Mouse (Mus musculus): ENCODE results near the gene Sptbn4. TPM values are rescaled to one million over a fixed set of nuclear protein-coding genes. Genes with fewer than 3 reads are reported as not detected.
A peak's percentile ranks its signal among the peaks of the same experiment; 100 is the strongest.

Sptbn4 gene
- polyA plus RNA-seq, 1 experiment from 2014 or later: 0.27 TPM

DNA sequence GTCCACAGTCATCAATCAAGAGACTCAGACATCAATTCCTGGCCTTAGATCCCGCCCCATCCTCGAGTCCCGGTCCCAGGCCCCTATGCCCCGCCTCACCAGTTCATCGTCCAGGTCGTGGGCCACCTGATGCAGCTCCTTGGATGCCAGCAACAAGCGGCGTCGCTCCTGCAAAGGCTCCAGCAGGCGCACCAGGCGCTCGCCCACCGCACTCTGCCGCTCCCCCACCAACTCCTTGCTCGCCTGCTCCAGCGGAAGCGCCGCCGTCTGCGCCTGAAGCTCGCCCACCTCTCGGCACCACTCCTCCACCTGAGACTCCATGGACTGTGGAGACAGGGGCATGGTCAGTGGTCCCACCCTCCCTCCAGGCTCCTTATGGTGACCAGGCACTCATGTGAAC is 72.2 kb downstream of the Sptbn4 start:
- Histone ChIP-seq H3K4me2 (replicated peaks) (peak overlapping the region; percentile 29), H3K9me3 (0 out of 2 replicates have a peak, but pooled peaks cover 2% of the 10 kb centered on the region), H3K9ac (no peak overlapping the region), H3K4me1 (peaks cover 8% of the 10 kb centered on the region; the same call in 1 of the 2 replicates), H3K36me3 (no peaks in the 10 kb centered on the region), H3K27me3 (peaks cover 80% of the 10 kb centered on the region), H3K4me3 (peak overlapping the region; percentile 16; the same call in 1 of the 2 replicates), H3K27ac (no peak overlapping the region)
- no peak for ATAC-seq (ENCODE audit: insufficient number of reproducible peaks, insufficient read depth, low FRiP score, low TSS enrichment)
- WGBS: 2% methylated on average over 22 of the region's 22 CpGs

GRCm38 (mm10) chr7:27371715-27372462 is 75.6 kb downstream of the Sptbn4 start:
- 5% methylated on average over 44 of the region's 44 CpGs for WGBS
- ATAC-seq (ENCODE audit: insufficient number of reproducible peaks, insufficient read depth, low FRiP score, low TSS enrichment): peak; percentile 32; the same call in 1 of the 2 replicates
- Histone ChIP-seq H3K27ac (no peak overlapping the region), H3K9me3 (peaks cover 7% of the 10 kb centered on the region; the same call in 1 of the 2 replicates), H3K4me1 (peaks cover 10% of the 10 kb centered on the region; the same call in 1 of the 2 replicates), H3K4me3 (peak overlapping the region; percentile 5; the same call in 1 of the 2 replicates), H3K36me3 (no peaks in the 10 kb centered on the region), H3K4me2 (replicated peaks) (peak overlapping the region; percentile 27), H3K27me3 (peaks cover 97% of the 10 kb centered on the region), H3K9ac (0 out of 2 replicates have a peak overlapping the region, but pooled peaks have one; percentile 17)

GRCm38 (mm10) chr7:27369111-27369510 is 78.4 kb downstream of the Sptbn4 start:
- WGBS: 85% methylated on average over 19 of the region's 19 CpGs
- no peak overlapping the region for H3K4me2 ChIP-seq (replicated peaks)
- peaks cover 99% of the 10 kb centered on the region for H3K27me3 ChIP-seq
- peaks cover 7% of the 10 kb centered on the region; the same call in 1 of the 2 replicates for H3K4me1 ChIP-seq
- ATAC-seq (ENCODE audit: insufficient number of reproducible peaks, insufficient read depth, low FRiP score, low TSS enrichment): no peak
- peaks cover 4% of the 10 kb centered on the region; the same call in 1 of the 2 replicates for H3K9me3 ChIP-seq
- H3K9ac ChIP-seq: no peak overlapping the region
- no peak overlapping the region for H3K4me3 ChIP-seq
- H3K27ac ChIP-seq: no peak overlapping the region
- no peaks in the 10 kb centered on the region for H3K36me3 ChIP-seq

DNA sequence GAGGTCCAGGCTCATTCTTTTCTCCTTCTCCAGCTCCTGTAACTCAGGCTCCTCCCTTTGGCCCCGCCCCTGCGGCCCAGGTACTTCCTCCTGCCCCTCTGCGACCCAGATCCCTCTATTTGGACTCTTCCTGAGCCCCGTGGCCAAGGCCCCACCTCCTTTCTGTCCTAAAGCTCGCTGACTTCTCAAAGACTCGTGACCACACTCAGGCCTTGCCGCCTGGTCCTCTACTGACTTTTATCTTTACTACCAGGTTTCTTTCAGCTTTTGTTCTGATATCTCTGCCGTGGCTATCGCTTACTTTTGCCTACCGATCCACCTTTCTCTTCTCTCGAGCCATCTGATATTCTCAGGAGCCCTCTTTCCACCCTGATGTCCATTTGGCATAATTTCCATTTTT is 79.5 kb downstream of the Sptbn4 start:
- Histone ChIP-seq H3K9ac (no peak overlapping the region), H3K27me3 (peaks cover 99% of the 10 kb centered on the region), H3K4me1 (peaks cover 7% of the 10 kb centered on the region; the same call in 1 of the 2 replicates), H3K9me3 (peaks cover 4% of the 10 kb centered on the region; the same call in 1 of the 2 replicates), H3K36me3 (no peaks in the 10 kb centered on the region), H3K27ac (no peak overlapping the region), H3K4me2 (replicated peaks) (peak overlapping the region; percentile 36), H3K4me3 (peak overlapping the region; percentile 19; the same call in 1 of the 2 replicates)
- 10% methylated on average over 11 of the region's 11 CpGs for WGBS
- no peak for ATAC-seq (ENCODE audit: insufficient number of reproducible peaks, insufficient read depth, low FRiP score, low TSS enrichment)

GRCm38 (mm10) chr7:27366082-27366844 is 81.2 kb downstream of the Sptbn4 start:
- no peak overlapping the region; the same call in 1 of the 2 replicates for H3K4me3 ChIP-seq
- 44% methylated on average over 21 of the region's 21 CpGs for WGBS
- H3K4me1 ChIP-seq: peaks cover 7% of the 10 kb centered on the region; the same call in 1 of the 2 replicates
- H3K4me2 ChIP-seq (replicated peaks): no peak overlapping the region
- ATAC-seq (ENCODE audit: insufficient number of reproducible peaks, insufficient read depth, low FRiP score, low TSS enrichment): no peak
- H3K9me3 ChIP-seq: peaks cover 4% of the 10 kb centered on the region; the same call in 1 of the 2 replicates
- H3K36me3 ChIP-seq: no peaks in the 10 kb centered on the region
- H3K9ac ChIP-seq: no peak overlapping the region
- H3K27me3 ChIP-seq: peaks cover 89% of the 10 kb centered on the region
- H3K27ac ChIP-seq: no peak overlapping the region

GRCm38 (mm10) chr7:27364379-27364778 is 83.1 kb downstream of the Sptbn4 start:
- Histone ChIP-seq H3K36me3 (no peaks in the 10 kb centered on the region), H3K9me3 (no peaks in the 10 kb centered on the region), H3K27me3 (peaks cover 70% of the 10 kb centered on the region), H3K4me3 (peak overlapping the region; percentile 9; the same call in 1 of the 2 replicates), H3K4me1 (peaks cover 7% of the 10 kb centered on the region), H3K27ac (no peak overlapping the region), H3K4me2 (replicated peaks) (0 out of 2 replicates have a peak overlapping the region, but pooled peaks have one; percentile 9), H3K9ac (no peak overlapping the region)
- 2% methylated on average over 29 of the region's 29 CpGs for WGBS
- no peak for ATAC-seq (ENCODE audit: insufficient number of reproducible peaks, insufficient read depth, low FRiP score, low TSS enrichment)

DNA sequence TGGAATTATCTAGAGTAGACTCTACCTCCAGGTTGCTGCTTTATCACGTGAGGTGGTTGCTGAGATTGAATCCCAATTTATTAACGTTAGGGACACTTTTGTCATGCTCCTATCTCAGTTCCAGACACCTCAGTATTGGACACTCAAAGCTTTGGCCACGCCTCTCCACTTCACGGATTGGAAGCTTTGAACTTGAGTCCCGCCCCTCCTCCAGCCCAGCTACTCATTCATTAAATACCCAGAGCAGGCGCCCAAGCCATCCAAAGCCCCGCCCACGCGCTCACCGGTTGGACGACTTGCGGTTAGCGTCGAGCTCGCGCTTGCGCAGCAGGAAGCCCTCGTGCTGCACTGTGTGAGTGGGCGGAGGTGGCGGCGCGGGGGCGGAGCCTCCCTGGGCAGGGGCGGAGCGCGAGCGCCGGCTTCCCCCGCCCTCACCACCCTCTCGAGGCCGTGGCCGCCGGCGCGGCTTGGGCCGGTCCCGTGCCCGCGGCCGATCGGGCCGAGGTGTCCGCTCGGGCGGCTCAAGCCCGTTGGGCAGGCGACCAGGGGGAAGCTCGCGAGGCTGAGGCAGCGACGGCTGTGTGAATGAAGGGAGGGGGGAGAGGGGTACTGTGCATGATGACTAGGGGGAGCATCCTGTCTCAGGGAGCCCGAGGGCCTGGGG is 86.1 kb downstream of the Sptbn4 start:
- Histone ChIP-seq H3K27me3 (peaks cover 58% of the 10 kb centered on the region), H3K27ac (no peak overlapping the region)
- WGBS: under 1% methylated on average over 52 of the region's 52 CpGs

GRCm38 (mm10) chr7:27360749-27361148 is 86.7 kb downstream of the Sptbn4 start:
- 48% methylated on average over 6 of the region's 6 CpGs for WGBS
- H3K36me3 ChIP-seq: no peaks in the 10 kb centered on the region
- no peak for ATAC-seq (ENCODE audit: insufficient number of reproducible peaks, insufficient read depth, low FRiP score, low TSS enrichment)
- no peaks in the 10 kb centered on the region for H3K9me3 ChIP-seq
- H3K27me3 ChIP-seq: peaks cover 52% of the 10 kb centered on the region
- H3K9ac ChIP-seq: no peak overlapping the region
- no peak overlapping the region for H3K27ac ChIP-seq
- H3K4me3 ChIP-seq: 0 out of 2 replicates have a peak overlapping the region, but pooled peaks have one; percentile 52
- H3K4me2 ChIP-seq (replicated peaks): peak overlapping the region; percentile 82
- no peaks in the 10 kb centered on the region; the same call in 1 of the 2 replicates for H3K4me1 ChIP-seq

More for the DNA sequence above, 86.1 kb downstream of the Sptbn4 start:
- H3K4me2 ChIP-seq (replicated peaks): peak overlapping the region; percentile 82
- peak; percentile 92 for ATAC-seq (ENCODE audit: insufficient number of reproducible peaks, insufficient read depth, low FRiP score, low TSS enrichment)
- H3K4me1 ChIP-seq: no peaks in the 10 kb centered on the region; the same call in 1 of the 2 replicates
- H3K36me3 ChIP-seq: no peaks in the 10 kb centered on the region
- peak overlapping the region; percentile 55 for H3K9ac ChIP-seq
- no peaks in the 10 kb centered on the region for H3K9me3 ChIP-seq
- peak overlapping the region; percentile 52 for H3K4me3 ChIP-seq

DNA sequence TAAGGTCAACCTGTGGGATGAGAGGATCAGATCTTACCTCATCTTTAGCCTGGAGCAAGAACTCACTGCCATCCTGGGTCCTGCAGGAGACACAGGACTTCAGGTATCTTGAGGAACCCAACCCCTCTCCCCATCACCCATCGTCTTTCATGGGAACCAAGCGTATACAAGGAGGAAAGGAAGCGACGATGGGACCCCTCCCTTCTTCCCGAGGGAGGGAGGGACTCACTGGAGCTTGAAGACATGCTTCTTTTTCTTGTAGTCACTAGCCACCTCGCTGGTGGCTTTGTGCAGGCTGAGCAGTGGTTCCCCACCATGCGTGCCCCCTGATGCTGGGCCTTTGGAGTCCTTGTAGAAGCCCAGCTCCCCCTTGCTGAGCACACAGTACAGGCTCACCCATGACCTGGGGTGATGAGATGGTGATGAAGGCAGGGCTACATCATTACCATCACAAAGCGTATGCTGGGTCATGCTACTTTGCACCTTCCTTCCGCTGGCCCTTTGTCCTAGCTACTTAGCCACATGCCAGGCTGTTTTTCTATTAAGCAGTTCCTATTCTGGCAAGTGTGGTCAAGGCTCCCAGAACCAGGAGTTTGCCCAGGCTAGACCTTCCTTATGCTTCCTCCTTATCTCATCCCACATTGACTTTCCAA is 87.7 kb downstream of the Sptbn4 start:
- H3K27me3 ChIP-seq: peaks cover 42% of the 10 kb centered on the region
- ATAC-seq (ENCODE audit: insufficient number of reproducible peaks, insufficient read depth, low FRiP score, low TSS enrichment): no peak

DNA sequence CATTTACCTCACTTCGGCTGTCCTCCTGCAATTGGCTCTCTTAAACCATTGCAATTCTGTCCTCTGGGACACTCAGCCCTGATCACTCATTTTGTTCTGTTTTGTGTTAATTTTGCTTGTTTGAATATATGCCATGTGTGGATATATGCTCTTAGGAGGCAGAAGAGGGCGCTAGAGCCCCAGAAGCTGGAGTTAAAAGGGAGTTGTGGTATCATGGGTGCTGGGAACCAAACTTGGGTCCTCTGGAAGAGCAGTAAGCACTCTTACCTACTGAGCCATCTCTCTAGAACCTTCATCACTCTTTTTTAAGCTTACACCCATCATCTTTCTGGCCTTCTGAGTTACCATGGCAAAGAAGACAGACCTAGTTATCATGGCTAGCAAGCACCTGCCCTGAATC is 88.3 kb downstream of the Sptbn4 start:
- no peak overlapping the region for H3K27ac ChIP-seq
- no peaks in the 10 kb centered on the region for H3K9me3 ChIP-seq
- H3K4me3 ChIP-seq: no peak overlapping the region
- no peak for ATAC-seq (ENCODE audit: insufficient number of reproducible peaks, insufficient read depth, low FRiP score, low TSS enrichment)
- H3K9ac ChIP-seq: no peak overlapping the region
- H3K4me2 ChIP-seq (replicated peaks): no peak overlapping the region
- peaks cover 36% of the 10 kb centered on the region for H3K27me3 ChIP-seq
- WGBS: 59% methylated on average over 2 of the region's 2 CpGs
- H3K4me1 ChIP-seq: peaks cover 8% of the 10 kb centered on the region
- no peaks in the 10 kb centered on the region for H3K36me3 ChIP-seq

More for the DNA sequence above, 87.7 kb downstream of the Sptbn4 start:
- Histone ChIP-seq H3K9ac (no peak overlapping the region), H3K27ac (no peak overlapping the region), H3K4me1 (peaks cover under 1% of the 10 kb centered on the region), H3K4me2 (replicated peaks) (no peak overlapping the region), H3K36me3 (no peaks in the 10 kb centered on the region), H3K4me3 (no peak overlapping the region), H3K9me3 (no peaks in the 10 kb centered on the region)
- WGBS: 83% methylated on average over 9 of the region's 9 CpGs
